Mouse (Mus musculus) bone marrow, adult 2 months (tissue): ENCODE measurements around the gene Lrch3. TPM values are rescaled to one million over a fixed set of nuclear protein-coding genes. Genes with fewer than 3 reads are reported as not detected.

Source experiments
- H3K27ac ChIP-seq: fragments of 200-500 bp; 2 replicates; pipeline ENCODE4 v1.5.1; 2012; ENCODE audit warnings: low read depth, mild to moderate bottlenecking, control low read depth, inconsistent platforms, low read length; ENCODE audit not compliant: control insufficient read depth, poor library complexity, insufficient read depth
- H3K4me1 ChIP-seq: fragments of 200-500 bp; 2 replicates; pipeline ENCODE4 v1.6.1; 2011; ENCODE audit warnings: low read length; ENCODE audit not compliant: control insufficient read depth, insufficient read depth
- H3K4me3 ChIP-seq: fragments of 200-500 bp; replicated peaks from 2 replicates; pipeline ENCODE3; 2011; ENCODE audit warnings: mild to moderate bottlenecking, low read depth, low read length, control low read depth; ENCODE audit not compliant: control insufficient read depth
- CTCF ChIP-seq: fragments of 200-500 bp; IDR thresholded peaks from 2 replicates; pipeline ENCODE4 v1.5.1; 2011; ENCODE audit warnings: low read length, control low read depth; ENCODE audit not compliant: control insufficient read depth, insufficient read depth
- POLR2A ChIP-seq: fragments of 200-500 bp; IDR thresholded peaks from 2 replicates; pipeline ENCODE4 v1.6.1; 2011; ENCODE audit warnings: low read depth, mild to moderate bottlenecking, control low read depth, low read length, borderline replicate concordance; ENCODE audit not compliant: control insufficient read depth
- WGBS: fragments of 180-500 bp; shearing (Covaris S2); methylation state at CpG from one replicate; pipeline ENCODE4 v1.1.7; 2018; 5-methylcytosine and 5-hydroxymethylcytosine counted together
- polyA plus RNA-seq: library from polyadenylated mRNA; stranded (reverse); fragments of >200 nt; gene quantifications from 2 replicates; pipeline ENCODE4 v1.2.4, GENCODE M21; 2011; ENCODE audit warnings: low replicate concordance; ENCODE audit not compliant: missing spikeins, insufficient read depth, insufficient read length

Lrch3 gene
- polyA plus RNA-seq, 1 experiment: 13.0 TPM

DNA sequence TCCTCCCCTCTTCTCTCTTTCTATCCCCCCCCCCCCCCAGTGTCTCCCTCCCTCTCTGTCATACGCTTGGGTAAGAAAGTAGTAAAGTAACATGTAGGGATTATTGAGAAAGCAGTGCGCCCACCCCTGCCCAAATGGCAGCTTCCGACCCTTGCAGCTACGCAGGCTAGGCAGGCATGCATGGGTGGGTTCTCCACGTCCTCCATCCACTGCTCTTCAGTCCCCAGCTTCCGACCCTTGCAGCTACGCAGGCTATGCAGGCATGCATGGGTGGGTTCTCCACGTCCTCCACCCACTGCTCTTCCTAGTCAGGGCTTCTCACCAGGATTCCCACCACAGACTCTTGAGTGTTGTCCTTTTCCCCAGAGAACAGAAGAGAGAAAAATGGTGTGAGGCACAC, 34.1 kb downstream of the Lrch3 start:
- WGBS: 70% methylated on average over 8 of the region's 8 CpGs
- TF ChIP-seq POLR2A (no peak), CTCF (no peak)
- Histone ChIP-seq H3K27ac (no peak overlapping the region), H3K4me3 (no peak overlapping the region), H3K4me1 (peaks cover 2% of the 10 kb centered on the region)

DNA sequence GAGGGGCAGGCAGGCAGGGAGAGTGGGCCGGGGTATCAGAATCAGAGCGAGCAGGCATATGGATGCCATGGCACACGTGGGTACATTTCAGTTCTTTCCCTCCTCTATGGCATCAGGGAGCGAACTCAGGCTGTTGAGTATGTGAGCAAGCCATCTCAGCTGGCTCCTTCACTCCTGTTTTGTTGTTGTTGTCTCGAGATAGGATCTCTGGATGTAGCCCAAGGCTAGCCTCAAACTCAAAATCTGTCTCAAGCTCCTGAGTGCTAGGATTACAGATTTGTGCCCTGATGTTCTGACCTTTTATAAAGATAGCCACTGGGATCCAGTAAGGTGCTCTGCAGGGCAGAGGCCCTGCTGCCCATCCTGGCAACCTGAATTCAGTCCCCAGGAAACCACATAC, 34.8 kb downstream of the Lrch3 start:
- H3K4me3 ChIP-seq: no peak overlapping the region
- no peak for TF ChIP-seq CTCF
- no peak for TF ChIP-seq POLR2A
- H3K4me1 ChIP-seq: peaks cover 2% of the 10 kb centered on the region
- no peak overlapping the region for H3K27ac ChIP-seq
- WGBS: 85% methylated on average over 5 of the region's 5 CpGs

DNA sequence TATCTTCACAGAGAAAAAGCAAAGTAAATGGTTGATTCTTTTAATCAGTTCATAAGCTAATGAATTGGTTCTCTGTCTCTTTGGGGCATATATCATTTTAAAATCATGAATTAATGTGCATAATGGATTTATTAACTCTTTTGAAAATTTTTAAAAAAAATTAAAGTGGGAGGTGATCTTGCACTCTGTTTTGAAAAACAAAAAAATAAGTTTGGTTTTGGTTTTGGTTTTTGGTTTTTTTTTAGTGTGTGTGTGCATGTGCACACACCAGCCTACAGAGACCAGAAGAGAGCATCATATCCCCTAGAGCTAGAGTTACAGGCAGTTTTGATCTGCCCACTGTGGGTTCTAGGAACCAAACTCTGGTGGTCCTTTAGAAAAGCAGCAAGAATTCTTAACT, 35.4 kb downstream of the Lrch3 start:
- Histone ChIP-seq H3K4me3 (no peak overlapping the region), H3K27ac (no peak overlapping the region), H3K4me1 (peaks cover 2% of the 10 kb centered on the region)
- TF ChIP-seq POLR2A (no peak), CTCF (no peak)

DNA sequence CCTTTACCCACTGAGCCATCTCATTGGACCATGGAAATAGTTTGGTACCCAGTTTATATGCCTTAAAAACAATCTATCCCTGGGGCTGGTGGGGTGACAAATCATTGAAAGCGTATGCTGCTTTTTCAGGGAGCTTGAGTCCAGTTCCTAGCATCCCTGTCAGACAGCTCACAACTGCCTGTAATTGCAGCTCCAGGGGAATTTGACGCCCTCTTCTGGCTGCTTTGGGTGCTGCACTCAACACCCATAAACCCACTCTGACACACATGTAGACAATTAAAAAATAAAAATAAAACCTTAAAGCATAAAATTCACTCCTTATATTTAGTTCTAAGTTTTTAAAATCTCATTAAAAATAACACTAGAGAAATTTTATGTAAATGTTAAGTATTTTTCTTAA, 37.2 kb downstream of the Lrch3 start:
- TF ChIP-seq CTCF (peak; percentile 49; the same call in 1 of the 2 replicates), POLR2A (no peak)
- 85% methylated on average over 2 of the region's 2 CpGs for WGBS
- H3K27ac ChIP-seq: no peak overlapping the region

DNA sequence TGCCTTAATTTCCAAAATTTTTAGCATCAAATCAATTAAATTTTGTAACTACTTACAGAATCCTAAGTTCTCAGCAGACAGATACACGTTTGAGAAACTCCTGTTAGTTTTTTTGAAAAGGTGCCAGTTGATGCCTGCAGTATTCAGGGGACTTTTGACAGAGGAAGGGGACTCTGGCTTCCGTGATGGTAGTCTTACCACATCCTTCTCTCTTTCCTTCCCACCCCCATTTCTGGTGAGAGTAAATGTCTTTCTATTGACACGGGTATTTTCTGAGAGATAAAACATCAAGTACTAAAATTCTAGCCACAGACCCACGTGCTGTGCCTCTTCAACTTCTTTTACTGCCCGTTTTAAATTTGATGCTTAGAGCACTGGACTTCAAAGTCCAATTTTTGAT, 39.9 kb downstream of the Lrch3 start:
- 18% methylated on average over 5 of the region's 5 CpGs for WGBS
- TF ChIP-seq CTCF: no peak
- Histone ChIP-seq H3K27ac (no peak overlapping the region), H3K4me3 (no peak overlapping the region), H3K4me1 (no peaks in the 10 kb centered on the region)

More for the DNA sequence above, 37.2 kb downstream of the Lrch3 start:
- H3K4me3 ChIP-seq: no peak overlapping the region
- H3K4me1 ChIP-seq: peaks cover 2% of the 10 kb centered on the region

DNA sequence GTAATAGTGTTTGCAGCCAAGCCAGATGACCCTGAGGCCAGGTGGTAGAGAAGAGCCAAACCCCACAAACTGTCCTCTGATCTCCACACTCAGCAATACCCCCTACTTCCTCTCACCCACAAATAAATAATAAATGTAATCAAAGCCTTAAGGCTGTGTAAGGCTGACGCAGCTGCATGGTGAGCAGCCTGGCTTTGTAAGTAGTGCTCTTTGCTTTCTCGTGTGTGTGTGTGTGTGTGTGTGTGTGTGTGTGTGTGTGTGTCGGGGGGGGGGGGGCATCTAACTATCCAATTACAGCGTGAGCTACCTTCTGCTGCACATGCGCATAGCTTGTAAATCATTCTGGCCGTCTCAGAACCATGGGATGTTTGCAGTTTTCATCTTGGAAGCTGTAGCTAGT, 40.4 kb downstream of the Lrch3 start:
- no peak overlapping the region for H3K27ac ChIP-seq
- 80% methylated on average over 6 of the region's 6 CpGs for WGBS
- no peaks in the 10 kb centered on the region for H3K4me1 ChIP-seq
- no peak for TF ChIP-seq CTCF
- TF ChIP-seq POLR2A: no peak
- H3K4me3 ChIP-seq: no peak overlapping the region

DNA sequence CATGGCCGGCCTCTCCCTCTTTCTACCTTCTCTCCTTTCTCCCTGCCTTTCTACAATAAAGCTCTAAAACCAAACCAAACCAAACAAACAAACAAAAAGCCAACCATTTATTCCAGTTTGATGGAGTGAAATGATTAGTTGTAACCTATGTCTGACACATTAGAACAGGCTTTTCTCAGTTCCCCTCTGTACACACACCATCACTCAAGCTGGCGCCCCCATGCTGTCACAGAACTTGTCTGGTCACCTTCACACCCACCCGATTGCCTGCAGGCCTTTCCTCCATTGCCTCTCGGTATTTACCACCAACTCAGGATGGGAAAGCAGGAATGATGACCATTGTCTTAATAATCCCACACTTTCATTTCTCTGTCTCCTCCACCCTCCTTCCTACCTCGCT, 43.0 kb downstream of the Lrch3 start:
- 81% methylated on average over 5 of the region's 5 CpGs for WGBS

DNA sequence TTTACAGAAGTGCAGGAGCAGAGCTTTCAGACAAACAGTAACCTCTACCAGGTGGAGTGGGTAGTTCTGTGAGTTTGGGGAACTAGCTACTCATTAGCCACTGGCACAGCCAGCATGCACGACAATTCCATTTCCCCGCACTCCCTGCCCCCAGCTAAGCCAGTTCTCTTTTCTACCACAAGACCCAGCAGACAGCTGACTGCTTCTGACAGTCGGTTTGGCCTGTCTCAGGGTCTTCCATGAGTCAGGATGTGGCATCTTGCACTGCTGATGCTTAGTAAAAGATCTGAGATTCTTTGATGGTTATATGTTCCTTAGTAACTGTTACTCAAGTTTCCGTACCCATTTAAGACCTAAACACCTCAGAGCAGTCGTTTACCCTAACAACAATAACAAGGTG, 58.6 kb downstream of the Lrch3 start:
- TF ChIP-seq CTCF (no peak), POLR2A (no peak)
- H3K27ac ChIP-seq: no peak overlapping the region
- no peaks in the 10 kb centered on the region for H3K4me1 ChIP-seq
- H3K4me3 ChIP-seq: no peak overlapping the region
- WGBS: 34% methylated on average over 5 of the region's 5 CpGs

More for the DNA sequence above, 43.0 kb downstream of the Lrch3 start:
- Histone ChIP-seq H3K27ac (no peak overlapping the region), H3K4me3 (no peak overlapping the region), H3K4me1 (no peaks in the 10 kb centered on the region)
- TF ChIP-seq CTCF (peak; percentile 13; the same call in 1 of the 2 replicates), POLR2A (no peak)

DNA sequence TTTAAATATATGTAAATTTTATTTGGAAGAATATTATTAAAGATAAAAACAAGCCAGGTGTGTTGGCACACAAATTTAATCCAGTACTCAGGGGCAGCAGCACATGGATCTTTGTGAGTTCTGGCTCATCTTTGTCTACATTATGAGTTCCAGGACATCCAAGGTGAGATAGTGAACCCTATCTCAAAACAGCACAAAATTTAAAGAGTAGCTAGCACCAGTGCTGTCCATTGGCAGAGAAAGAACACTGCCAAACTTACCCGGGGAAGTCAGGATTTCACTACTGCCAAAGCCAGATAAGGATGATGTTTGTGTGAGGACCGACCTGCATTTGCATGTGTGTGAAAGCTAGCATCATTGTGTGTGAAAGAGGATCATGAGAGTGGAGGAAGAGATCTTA, 59.1 kb downstream of the Lrch3 start:
- Histone ChIP-seq H3K4me1 (no peaks in the 10 kb centered on the region), H3K4me3 (no peak overlapping the region), H3K27ac (no peak overlapping the region)
- no peak for TF ChIP-seq CTCF
- TF ChIP-seq POLR2A: no peak
- WGBS: 47% methylated on average over 2 of the region's 2 CpGs
